Mouse (Mus musculus) liver, embryonic 14.5 days (tissue): ENCODE measurements at regions not wholly inside any gene's neighbourhood (a gene's known extent, or its start where the extent isn't known, plus 50 kb on each side); places are given as distances from the start of the nearest gene placed in this dataset.

Experiments used
- ATAC-seq: fragments of 200-750 bp; cut with Nextera tagmentation; 2 replicates; pipeline ENCODE4 v1.8.0; 2017; ENCODE audit warnings: moderate number of reproducible peaks, mild to moderate bottlenecking, moderate library complexity; ENCODE audit not compliant: insufficient read depth
- DNase-seq, 3 experiments: peaks; one replicate each; pipeline ENCODE4 v3.0.0-alpha.2; 2012 to 2013; ENCODE audit warnings: low read depth in 3 of 3, low spot score in 3 of 3
- H3K27ac ChIP-seq: fragments of 300-500 bp; sonication (generic); 2 replicates; pipeline ENCODE4 v1.5.1; 2014; ENCODE audit warnings: moderate library complexity, mild to moderate bottlenecking, control low read depth, inconsistent platforms
- H3K27me3 ChIP-seq: fragments of 300-500 bp; sonication (generic); 2 replicates; pipeline ENCODE4 v1.6.1; 2014; ENCODE audit warnings: mild to moderate bottlenecking, low read length, moderate library complexity; ENCODE audit not compliant: control insufficient read depth, insufficient read depth
- H3K36me3 ChIP-seq: fragments of 300-500 bp; sonication (generic); replicated peaks from 2 replicates; pipeline ENCODE4 v1.6.1; 2014; ENCODE audit warnings: low read depth; ENCODE audit not compliant: control insufficient read depth, insufficient read depth
- H3K4me1 ChIP-seq, 2 experiments: fragments of 200-500 bp in 1 of 2; fragments of 300-500 bp in 1 of 2; sonication (generic) in 1 of 2; replicated peaks; 2 replicates each; pipeline ENCODE4 v1.6.1; 2012 to 2014; ENCODE audit warnings: antibody characterized with exemption in 1 of 2, inconsistent platforms in 1 of 2, low read length in 1 of 2; ENCODE audit not compliant: control insufficient read depth in 2 of 2, insufficient read depth in 2 of 2
- H3K4me2 ChIP-seq: fragments of 300-500 bp; sonication (generic); 2 replicates; pipeline ENCODE4 v1.6.1; 2014; ENCODE audit warnings: low read depth, mild to moderate bottlenecking, control low read depth, moderate library complexity
- H3K4me3 ChIP-seq, 2 experiments: fragments of 200-500 bp in 1 of 2; fragments of 300-500 bp in 1 of 2; sonication (generic) in 1 of 2; 2 replicates each; pipeline ENCODE4 v1.5.1; 2012 to 2014; ENCODE audit warnings: low read depth in 2 of 2, low read length in 2 of 2, mild to moderate bottlenecking in 2 of 2, control low read depth in 1 of 2, inconsistent platforms in 1 of 2, moderate library complexity in 1 of 2; ENCODE audit not compliant: insufficient read depth in 1 of 2
- H3K9ac ChIP-seq: fragments of 300-500 bp; sonication (generic); replicated peaks from 2 replicates; pipeline ENCODE4 v1.6.1; 2014; ENCODE audit warnings: mild to moderate bottlenecking, control low read depth, moderate library complexity
- H3K9me3 ChIP-seq: fragments of 300-500 bp; sonication (generic); 2 replicates; pipeline ENCODE4 v1.6.1; 2016; ENCODE audit warnings: low read length, mixed read lengths; ENCODE audit not compliant: control insufficient read depth
- CTCF ChIP-seq: IDR thresholded peaks from 2 replicates; pipeline ENCODE4 v1.5.1; 2016; ENCODE audit warnings: antibody characterized with exemption, low read depth, control low read depth
- EP300 ChIP-seq: IDR thresholded peaks from 2 replicates; pipeline ENCODE4 v1.6.1; 2016; ENCODE audit warnings: antibody characterized with exemption, low read depth
- WGBS: fragments of 180-500 bp; shearing (Covaris S2); extraction: QIAGEN DNeasy Blood & Tissue Kit; methylation state at CpG from one replicate; pipeline ENCODE4 v1.1.7; 2014; ENCODE audit not compliant: insufficient replicate concordance; 5-methylcytosine and 5-hydroxymethylcytosine counted together

- Histone ChIP-seq H3K9me3 (no peaks in the 10 kb centered on the region), H3K4me1 (no peaks in the 10 kb centered on the region), H3K27ac (no peak overlapping the region), H3K4me2 (no peak overlapping the region), H3K36me3 (no peaks in the 10 kb centered on the region), H3K27me3 (no peaks in the 10 kb centered on the region), H3K9ac (no peak overlapping the region), H3K4me3 (no peak overlapping the region)
- DNase-seq (no peak), ATAC-seq (no peak)
- 32% methylated on average over 2 of the region's 2 CpGs for WGBS
- no peak for TF ChIP-seq CTCF
- no peak for TF ChIP-seq EP300
These were observed 327.0 kb upstream of the Klf4 start for GRCm38 (mm10) chr4:55859211-55859761.

- no peak overlapping the region for H3K9ac ChIP-seq
- H3K4me3 ChIP-seq, result no peak overlapping the region
- no peaks in the 10 kb centered on the region for H3K27me3 ChIP-seq
- H3K4me2 ChIP-seq, result no peak overlapping the region
- TF ChIP-seq CTCF, result no peak
- TF ChIP-seq EP300, result no peak
- no peaks in the 10 kb centered on the region for H3K4me1 ChIP-seq
- no peak for DNase-seq
- WGBS, result 52% methylated on average over 1 of the region's 1 CpGs
- H3K27ac ChIP-seq, result no peak overlapping the region
- ATAC-seq, result no peak
- H3K9me3 ChIP-seq, result no peaks in the 10 kb centered on the region
- H3K36me3 ChIP-seq, result no peaks in the 10 kb centered on the region
These were observed 319.2 kb upstream of the Klf4 start for GRCm38 (mm10) chr4:55851430-55851829.

- TF ChIP-seq EP300, result no peak
- no peak for TF ChIP-seq CTCF
- DNase-seq (no peak), ATAC-seq (no peak)
- Histone ChIP-seq H3K9me3 (no peaks in the 10 kb centered on the region), H3K9ac (no peak overlapping the region), H3K36me3 (no peaks in the 10 kb centered on the region), H3K4me1 (no peaks in the 10 kb centered on the region), H3K4me3 (no peak overlapping the region), H3K27ac (no peak overlapping the region), H3K4me2 (no peak overlapping the region), H3K27me3 (no peaks in the 10 kb centered on the region)
- WGBS, result 56% methylated on average over 5 of the region's 5 CpGs
These were observed 318.8 kb upstream of the Klf4 start for GRCm38 (mm10) chr4:55851027-55851426.

GRCm38 (mm10) chr4:55843727-55844401 lies 311.6 kb upstream of the Klf4 start:
- WGBS, result 62% methylated on average over 12 of the region's 12 CpGs
- H3K4me2 ChIP-seq, result no peak overlapping the region
- H3K36me3 ChIP-seq, result no peaks in the 10 kb centered on the region
- no peaks in the 10 kb centered on the region for H3K9me3 ChIP-seq
- no peak overlapping the region for H3K9ac ChIP-seq
- H3K4me1 ChIP-seq, result no peaks in the 10 kb centered on the region
- no peak overlapping the region for H3K4me3 ChIP-seq
- ATAC-seq (no peak), DNase-seq (no peak)
- no peak for TF ChIP-seq EP300
- TF ChIP-seq CTCF, result no peak
- no peaks in the 10 kb centered on the region for H3K27me3 ChIP-seq
- no peak overlapping the region for H3K27ac ChIP-seq

GRCm38 (mm10) chr4:55838568-55838967 lies 306.3 kb upstream of the Klf4 start:
- Histone ChIP-seq H3K9ac (no peak overlapping the region), H3K9me3 (no peaks in the 10 kb centered on the region), H3K36me3 (no peaks in the 10 kb centered on the region), H3K27ac (no peak overlapping the region), H3K27me3 (no peaks in the 10 kb centered on the region), H3K4me1 (no peaks in the 10 kb centered on the region), H3K4me2 (no peak overlapping the region), H3K4me3 (no peak overlapping the region)
- ATAC-seq (no peak), DNase-seq (no peak)
- WGBS, result 42% methylated on average over 3 of the region's 3 CpGs
- TF ChIP-seq EP300 (no peak), CTCF (no peak)
